Mouse (Mus musculus) E14TG2a.4 (cell line): ENCODE results near the gene Ephb2.

Source experiments
- CTCF ChIP-seq: conservative IDR thresholded peaks from 2 replicates; pipeline ENCODE4 v1.5.1; 2014; ENCODE audit warnings: low read length
- NANOG ChIP-seq: IDR thresholded peaks from 2 replicates; pipeline ENCODE4 v1.6.1; 2014; ENCODE audit warnings: borderline replicate concordance, low read length, mixed read lengths
- POU5F1 ChIP-seq: IDR thresholded peaks from 2 replicates; pipeline ENCODE4 v1.6.1; 2014; ENCODE audit warnings: low read length, borderline replicate concordance

DNA sequence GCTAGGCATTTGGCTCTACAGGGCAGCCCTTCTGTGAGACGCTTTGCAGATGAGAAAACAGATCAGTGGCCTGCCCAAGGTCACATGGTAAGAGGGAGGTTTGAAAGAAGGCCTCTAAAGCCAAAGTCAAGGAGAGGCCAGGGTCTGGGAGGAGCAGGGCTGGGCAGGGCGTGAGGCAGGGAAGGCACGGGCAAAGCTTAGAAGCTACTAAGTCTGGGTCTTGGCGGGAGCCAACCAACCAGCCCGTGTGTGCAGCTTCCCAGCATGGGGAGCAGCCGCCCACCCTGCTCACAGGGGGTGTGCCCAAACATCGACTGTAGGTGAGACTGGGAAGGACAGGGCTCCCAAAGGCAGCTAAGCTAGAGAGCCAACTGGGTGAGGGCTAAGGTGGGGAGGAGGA is 70.7 kb downstream of the Ephb2 start:
- TF ChIP-seq CTCF, result no peak
- TF ChIP-seq POU5F1, result no peak
- TF ChIP-seq NANOG, result no peak
